Mouse (Mus musculus): ENCODE results near the gene St3gal3.

DNA sequence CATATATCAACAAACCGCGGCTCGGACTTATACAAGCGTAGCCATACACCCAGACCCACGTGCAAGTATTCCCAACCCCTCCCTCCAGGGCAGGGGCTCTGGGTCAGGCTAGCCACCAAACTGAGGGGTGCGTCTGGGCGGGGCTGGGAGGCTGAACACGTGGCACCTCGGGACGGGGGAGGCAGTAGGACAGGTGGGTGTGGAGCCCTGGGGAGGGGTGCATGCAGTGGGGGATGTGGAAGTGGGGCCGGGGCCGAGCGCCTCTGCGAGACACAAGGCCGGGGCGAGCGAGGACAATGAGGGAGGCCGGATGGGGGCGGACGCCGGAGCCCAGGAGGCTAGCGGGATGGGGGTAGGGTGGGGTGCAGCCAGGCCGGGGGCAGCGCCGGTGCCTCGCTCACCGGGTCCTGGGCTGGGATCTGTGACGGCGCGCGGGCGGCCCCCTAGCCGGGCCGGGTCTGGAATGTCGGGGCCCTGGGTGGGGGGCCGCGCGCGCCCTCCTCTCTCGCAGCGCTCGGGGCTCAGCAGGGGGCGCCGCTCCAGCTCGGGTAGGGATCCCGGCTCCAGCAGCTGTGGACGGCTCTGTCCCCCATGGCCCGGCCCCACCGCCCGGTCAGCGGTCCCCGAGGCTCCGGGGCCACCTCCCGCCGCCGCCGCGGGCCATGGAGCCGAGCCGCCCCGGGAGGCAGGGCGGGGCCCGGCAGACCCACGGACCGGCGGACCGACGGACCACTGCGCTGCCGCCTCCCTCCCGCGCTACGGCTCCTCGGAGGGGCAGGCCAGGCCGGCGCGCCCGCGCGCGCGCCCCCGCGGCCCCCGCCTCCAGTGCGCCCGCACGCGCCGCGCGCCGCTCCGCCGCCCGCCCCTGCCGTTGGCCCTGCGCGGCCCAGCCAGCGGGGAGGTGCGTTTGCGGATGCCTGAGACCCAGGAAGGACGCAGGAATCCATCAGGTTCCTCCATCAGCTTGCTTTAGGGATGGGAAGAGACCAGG is 251.7 kb downstream of the St3gal3 start, which contains the start of gene B4galt2:
- TF ChIP-seq CTCF (IDR thresholded peaks at IDR 0.05; ENCODE audit: extremely low read depth, insufficient read length, insufficient replicate concordance, low read depth, low read length) (no peak), POLR2A (IDR thresholded peaks at IDR 0.05; ENCODE audit: low read depth, low read length) (no peak)
